Mouse (Mus musculus): ENCODE results near the gene Pou5f1.

Gene Pou5f1

DNA sequence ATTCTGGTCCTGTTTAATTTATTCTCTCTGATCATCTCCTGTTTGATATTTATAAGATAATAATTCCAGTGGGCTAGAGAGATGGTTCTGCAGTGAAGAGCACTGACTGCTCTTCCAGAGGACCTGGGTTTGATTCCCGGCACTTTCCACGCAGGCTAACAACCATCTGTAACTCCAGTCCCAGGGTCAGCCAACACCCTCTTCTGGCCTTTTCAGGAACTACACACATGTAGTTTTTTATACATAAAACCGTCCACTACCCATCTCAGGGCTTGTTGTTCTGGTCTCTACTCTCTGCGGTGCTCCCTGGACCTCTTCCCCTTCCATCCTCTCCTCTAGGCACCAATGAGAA lies 44.3 kb downstream of the Pou5f1 start:
- DNase-seq (ENCODE audit: low spot score in 2 of 2), result no peak

- DNase-seq (ENCODE audit: low spot score in 2 of 2), result no peak
Observed at GRCm38 (mm10) chr17:35550871-35551270, 45.1 kb downstream of the Pou5f1 start.

DNA sequence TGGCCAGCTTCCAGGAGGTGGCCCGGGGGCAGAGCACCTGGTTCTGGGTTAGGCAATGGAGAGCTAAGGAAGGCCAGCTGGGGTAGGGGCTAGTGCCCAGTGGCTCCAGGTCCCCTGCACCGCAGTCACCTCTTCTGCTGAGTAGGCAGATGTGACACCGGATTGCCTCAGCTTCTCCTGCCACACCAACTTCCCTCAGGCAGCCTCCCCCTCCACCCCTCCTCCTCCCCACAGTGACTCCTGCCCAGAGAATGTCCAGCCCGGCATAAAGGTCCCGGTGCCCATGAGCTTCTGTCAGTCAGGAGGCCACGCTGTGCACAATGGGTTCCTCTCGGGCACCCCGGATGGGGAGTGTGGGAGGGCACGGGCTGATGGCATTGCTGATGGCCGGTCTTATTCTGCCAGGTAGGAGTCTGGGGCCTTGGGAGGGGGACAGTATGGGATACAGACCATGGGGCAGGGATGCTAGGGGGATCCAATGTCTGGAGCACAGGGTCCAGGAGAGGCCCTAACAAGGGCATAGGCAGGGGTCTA lies 46.1 kb downstream of the Pou5f1 start, which contains the start of gene Cdsn:
Gene Cdsn, plus strand, starts transcription at position 248 of the 534 bp plus-strand sequence.
- no peak for DNase-seq (ENCODE audit: low spot score in 2 of 2)

- no peak for DNase-seq (ENCODE audit: low spot score in 2 of 2)
Observed at GRCm38 (mm10) chr17:35554321-35554720, 48.5 kb downstream of the Pou5f1 start.

DNA sequence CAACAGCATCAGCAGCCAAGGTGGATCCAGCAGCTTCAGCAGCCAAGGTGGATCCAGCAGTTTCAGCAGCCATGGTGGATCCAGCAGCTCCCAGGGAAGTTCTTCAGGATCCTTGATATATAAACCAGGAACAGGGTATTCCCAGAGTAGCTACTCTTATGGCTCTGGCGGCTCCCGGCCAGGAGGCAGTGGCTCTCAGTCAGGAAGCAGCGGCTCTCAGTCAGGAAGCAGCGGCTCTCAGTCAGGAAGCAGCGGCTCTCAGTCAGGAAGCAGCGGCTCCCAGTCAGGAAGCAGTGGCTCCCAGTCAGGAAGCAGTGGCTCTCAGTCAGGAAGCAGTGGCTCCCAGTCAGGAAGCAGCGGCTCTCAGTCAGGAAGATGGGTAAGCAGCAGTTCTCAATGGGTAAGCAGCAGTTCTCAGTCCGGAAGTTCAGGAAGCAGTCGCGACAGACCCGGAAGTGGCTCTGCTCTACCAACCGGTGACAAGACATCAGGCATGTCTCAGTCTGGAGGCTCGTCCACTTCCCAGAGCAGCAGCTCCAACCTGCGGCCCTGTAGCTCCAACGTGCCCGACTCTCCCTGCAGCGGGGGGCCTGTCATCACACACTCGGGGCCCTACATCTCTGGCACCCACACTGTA lies 49.1 kb downstream of the Pou5f1 start:
- no peak for DNase-seq (ENCODE audit: low spot score in 2 of 2)

DNA sequence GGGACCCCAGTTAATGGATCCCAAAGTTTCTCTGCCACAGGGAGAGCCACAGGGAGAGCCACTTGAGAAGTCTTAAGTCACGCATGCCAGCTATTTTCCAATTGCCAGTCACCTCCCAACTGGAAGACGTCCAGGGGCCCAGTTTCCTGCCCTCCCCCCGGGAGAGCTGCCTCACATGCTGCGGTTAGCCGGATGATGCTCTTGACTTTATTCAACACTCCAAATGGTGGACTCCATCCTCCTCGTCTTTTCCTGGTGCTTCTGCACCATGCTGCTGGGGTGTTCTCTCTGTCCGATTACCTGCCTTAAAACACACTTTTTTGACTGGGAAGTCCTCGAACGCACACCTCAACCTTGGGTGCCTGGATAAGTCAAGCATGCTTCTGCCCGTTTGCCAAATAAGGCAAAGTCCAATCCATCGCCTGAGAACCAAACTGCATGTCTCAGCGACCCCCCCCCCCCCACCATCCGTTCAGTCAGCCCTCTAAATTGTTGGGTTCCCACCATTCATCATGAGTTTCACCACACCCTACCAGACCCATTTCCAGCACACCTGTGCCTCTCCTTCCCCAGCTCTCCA lies 50.5 kb downstream of the Pou5f1 start:
- DNase-seq (ENCODE audit: low spot score in 2 of 2), result no peak

GRCm38 (mm10) chr17:35556812-35557211 lies 51.0 kb downstream of the Pou5f1 start:
- DNase-seq (ENCODE audit: low spot score in 2 of 2), result no peak

- no peak for DNase-seq (ENCODE audit: low spot score in 2 of 2)
Observed at GRCm38 (mm10) chr17:35557351-35557750, 51.5 kb downstream of the Pou5f1 start.

DNA sequence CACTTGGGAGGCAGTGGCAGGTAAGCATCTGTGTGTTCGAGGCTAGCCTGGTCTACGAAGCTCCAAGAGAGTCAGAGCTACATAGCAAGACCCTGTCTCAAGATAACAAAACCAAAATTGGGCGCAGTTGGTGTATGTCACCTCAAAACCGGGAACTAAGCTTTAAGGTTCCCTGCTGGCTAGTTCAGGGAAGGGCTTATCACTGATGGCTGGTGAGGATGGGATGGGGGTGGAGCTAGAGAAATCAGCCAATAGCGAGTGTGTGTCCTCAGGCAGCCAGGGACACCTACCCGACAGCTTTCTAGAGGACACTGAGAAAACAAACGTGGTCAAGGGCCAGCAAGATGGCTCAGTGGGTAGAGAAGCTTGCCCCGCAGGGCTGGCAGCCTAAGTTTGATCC lies 52.4 kb downstream of the Pou5f1 start:
- no peak for DNase-seq (ENCODE audit: low spot score in 2 of 2)
